Mouse (Mus musculus) kidney, adult 10 weeks (tissue): ENCODE data around the gene Lamtor3. TPM values are rescaled to one million over a fixed set of nuclear protein-coding genes. Genes with fewer than 3 reads are reported as not detected.

Experiments
- polyA plus RNA-seq: library from polyadenylated mRNA; stranded (reverse); fragments of 350-450 nt; fragmentation: Illumina TruSeq; extraction: RNeasy Lipid Tissue Mini Kit (QIAGEN cat#74804); gene quantifications from one replicate; pipeline ENCODE4 v1.2.3, GENCODE M21; 2014; ENCODE audit warnings: low read depth, low replicate concordance

Lamtor3 gene
- polyA plus RNA-seq = 57.6 TPM

GRCm38 (mm10) chr3:137918172-137918931 is at the start of gene Lamtor3:
Gene Lamtor3 (plus strand): TSS chr3:137918506.

Other genes with a start within 250 kb of the Lamtor3 start
- not detected for gene Gm21962, start 247.0 kb upstream of the Lamtor3 start, polyA plus RNA-seq
- gene H2afz, start 54.0 kb upstream of the Lamtor3 start, polyA plus RNA-seq = 370 TPM
- gene Dnajb14, start 50.8 kb upstream of the Lamtor3 start, polyA plus RNA-seq = 33.2 TPM
- gene Dapp1, start 63.0 kb downstream of the Lamtor3 start, polyA plus RNA-seq = 3.4 TPM
- not detected for gene 1110002E22Rik, start 146.5 kb downstream of the Lamtor3 start, polyA plus RNA-seq
- gene Gm5105, start 148.9 kb downstream of the Lamtor3 start, polyA plus RNA-seq = not detected
- gene Trmt10a, start 224.9 kb downstream of the Lamtor3 start, polyA plus RNA-seq = 9.8 TPM
- 24.3 TPM for gene Mttp, start 226.5 kb downstream of the Lamtor3 start, polyA plus RNA-seq